Mouse (Mus musculus) G1E (cell line): ENCODE data around the gene Fam227b. TPM values are rescaled to one million over a fixed set of nuclear protein-coding genes. Genes with fewer than 3 reads are reported as not detected.

Experiments used
- ATAC-seq: 2 replicates; pipeline ENCODE4 v1.8.0; 2016; ENCODE audit warnings: mild to moderate bottlenecking; ENCODE audit not compliant: insufficient number of reproducible peaks, poor library complexity, low FRiP score, severe bottlenecking; ENCODE audit errors: extremely low read depth
- DNase-seq: peaks from one replicate; pipeline ENCODE4 v3.0.0; 2012; ENCODE audit warnings: low spot score
- H3K27me3 ChIP-seq: 2 replicates; pipeline ENCODE4 v1.6.1; 2012; ENCODE audit warnings: mild to moderate bottlenecking, low read length, inconsistent platforms; ENCODE audit not compliant: insufficient read depth
- H3K36me3 ChIP-seq: replicated peaks from 2 replicates; pipeline ENCODE3; 2012; ENCODE audit warnings: mild to moderate bottlenecking, inconsistent platforms
- H3K4me1 ChIP-seq: 2 replicates; pipeline ENCODE4 v1.6.1; 2012; ENCODE audit warnings: low read depth, low read length, inconsistent platforms, mixed read lengths; ENCODE audit not compliant: insufficient read depth
- H3K4me3 ChIP-seq: 2 replicates; pipeline ENCODE4 v1.5.1; 2012; ENCODE audit warnings: low read depth, mild to moderate bottlenecking, inconsistent platforms, low read length, moderate library complexity, mixed read lengths
- H3K9me3 ChIP-seq: replicated peaks from 2 replicates; pipeline ENCODE4 v1.6.1; 2012; ENCODE audit warnings: inconsistent platforms
- CTCF ChIP-seq: IDR thresholded peaks from 2 replicates; pipeline ENCODE4 v1.5.1; 2012; ENCODE audit warnings: low read depth, low read length, inconsistent platforms, mixed read lengths
- GATA1 ChIP-seq: IDR thresholded peaks from 2 replicates; pipeline ENCODE4 v1.6.1; 2012; ENCODE audit warnings: borderline replicate concordance, low read length, inconsistent platforms, mixed read lengths
- GATA2 ChIP-seq: IDR thresholded peaks from 2 replicates; pipeline ENCODE4 v1.6.1; 2012; ENCODE audit warnings: low read depth, low read length, inconsistent platforms, borderline replicate concordance
- POLR2AphosphoS5 ChIP-seq: IDR thresholded peaks from 2 replicates; pipeline ENCODE4 v1.6.1; 2012; ENCODE audit warnings: low read depth, low read length, inconsistent platforms; ENCODE audit not compliant: insufficient replicate concordance
- TAL1 ChIP-seq: conservative IDR thresholded peaks from 2 replicates; pipeline ENCODE4 v1.6.1; 2012; ENCODE audit warnings: low read depth, low read length, inconsistent platforms, mixed read lengths
- polyA plus RNA-seq: library from polyadenylated mRNA; stranded (reverse); fragments of >175 nt; gene quantifications from 2 replicates; pipeline ENCODE4 v1.2.3, GENCODE M21; 2012
- total RNA-seq, 2 experiments: library from RNA; stranded (forward) in 1 of 2; stranded (reverse) in 1 of 2; fragments of 200-1000 nt in 1 of 2; fragments of >200 nt in 1 of 2; fragmentation: Nextera tagmentation in 1 of 2; gene quantifications; 2 replicates each; pipeline ENCODE4 v1.2.3; 2014 to 2017

Fam227b gene
- total and polyA plus RNA-seq, 3 experiments: 0.27 TPM; not detected in 2

- ATAC-seq (no peak), DNase-seq (no peak)
- no peaks in the 10 kb centered on the region for H3K36me3 ChIP-seq
- no peaks in the 10 kb centered on the region for H3K4me1 ChIP-seq
- H3K9me3 ChIP-seq: no peaks in the 10 kb centered on the region
- TF ChIP-seq TAL1: no peak
- TF ChIP-seq POLR2AphosphoS5: no peak
- no peak for TF ChIP-seq GATA2
- TF ChIP-seq CTCF: no peak
- TF ChIP-seq GATA1: no peak
- H3K4me3 ChIP-seq: no peak overlapping the region
- peaks cover 7% of the 10 kb centered on the region for H3K27me3 ChIP-seq
Measured at GRCm38 (mm10) chr2:126062876-126063275, 88.9 kb downstream of the Fam227b start.

GRCm38 (mm10) chr2:126061037-126061773 lies 90.6 kb downstream of the Fam227b start:
- DNase-seq (no peak), ATAC-seq (no peak)
- no peak for TF ChIP-seq CTCF
- TF ChIP-seq POLR2AphosphoS5: no peak
- TF ChIP-seq TAL1: no peak
- Histone ChIP-seq H3K4me1 (no peaks in the 10 kb centered on the region), H3K36me3 (no peaks in the 10 kb centered on the region), H3K4me3 (no peak overlapping the region), H3K27me3 (peaks cover 7% of the 10 kb centered on the region), H3K9me3 (no peaks in the 10 kb centered on the region)

GRCm38 (mm10) chr2:126060595-126060994 lies 91.2 kb downstream of the Fam227b start:
- no peaks in the 10 kb centered on the region for H3K9me3 ChIP-seq
- TF ChIP-seq GATA2 (no peak), TAL1 (no peak), CTCF (no peak), POLR2AphosphoS5 (no peak), GATA1 (no peak)

GRCm38 (mm10) chr2:126053657-126054056 lies 98.1 kb downstream of the Fam227b start:
- Histone ChIP-seq H3K36me3 (no peaks in the 10 kb centered on the region), H3K4me3 (no peak overlapping the region), H3K4me1 (no peaks in the 10 kb centered on the region), H3K9me3 (no peaks in the 10 kb centered on the region), H3K27me3 (peaks cover 10% of the 10 kb centered on the region)
- no peak for TF ChIP-seq GATA2
- no peak for TF ChIP-seq POLR2AphosphoS5
- TF ChIP-seq TAL1: no peak
- no peak for TF ChIP-seq CTCF
- no peak for TF ChIP-seq GATA1
- ATAC-seq: no peak
- DNase-seq: no peak

More at GRCm38 (mm10) chr2:126060595-126060994, 91.2 kb downstream of the Fam227b start:
- no peak for ATAC-seq
- Histone ChIP-seq H3K4me3 (no peak overlapping the region), H3K27me3 (peaks cover 7% of the 10 kb centered on the region), H3K4me1 (no peaks in the 10 kb centered on the region), H3K36me3 (no peaks in the 10 kb centered on the region)
- no peak for DNase-seq

- no peak for ATAC-seq
- H3K36me3 ChIP-seq: no peaks in the 10 kb centered on the region
- TF ChIP-seq CTCF (no peak), GATA2 (no peak), GATA1 (no peak), TAL1 (no peak), POLR2AphosphoS5 (no peak)
- no peak overlapping the region for H3K4me3 ChIP-seq
- no peaks in the 10 kb centered on the region for H3K4me1 ChIP-seq
- peaks cover 10% of the 10 kb centered on the region for H3K27me3 ChIP-seq
- DNase-seq: no peak
- H3K9me3 ChIP-seq: no peaks in the 10 kb centered on the region
Measured at GRCm38 (mm10) chr2:126052749-126053557, 98.9 kb downstream of the Fam227b start.

GRCm38 (mm10) chr2:126045621-126046020 lies 106.2 kb downstream of the Fam227b start:
- TF ChIP-seq GATA1: no peak
- no peak for TF ChIP-seq POLR2AphosphoS5
- no peak for TF ChIP-seq GATA2
- no peak for TF ChIP-seq CTCF
- no peak for TF ChIP-seq TAL1
- H3K27me3 ChIP-seq: peaks cover 4% of the 10 kb centered on the region; the same call in 1 of the 2 replicates
- DNase-seq (no peak), ATAC-seq (no peak)
- no peaks in the 10 kb centered on the region for H3K9me3 ChIP-seq
- no peaks in the 10 kb centered on the region for H3K4me1 ChIP-seq
- H3K4me3 ChIP-seq: no peak overlapping the region
- H3K36me3 ChIP-seq: no peaks in the 10 kb centered on the region
